Mouse (Mus musculus): ENCODE data around the gene Lrba. TPM values are rescaled to one million over a fixed set of nuclear protein-coding genes. Genes with fewer than 3 reads are reported as not detected.

Gene Lrba
- total RNA-seq, 2 experiments from 2014 or later, result 33.1 to 35.0 TPM

DNA sequence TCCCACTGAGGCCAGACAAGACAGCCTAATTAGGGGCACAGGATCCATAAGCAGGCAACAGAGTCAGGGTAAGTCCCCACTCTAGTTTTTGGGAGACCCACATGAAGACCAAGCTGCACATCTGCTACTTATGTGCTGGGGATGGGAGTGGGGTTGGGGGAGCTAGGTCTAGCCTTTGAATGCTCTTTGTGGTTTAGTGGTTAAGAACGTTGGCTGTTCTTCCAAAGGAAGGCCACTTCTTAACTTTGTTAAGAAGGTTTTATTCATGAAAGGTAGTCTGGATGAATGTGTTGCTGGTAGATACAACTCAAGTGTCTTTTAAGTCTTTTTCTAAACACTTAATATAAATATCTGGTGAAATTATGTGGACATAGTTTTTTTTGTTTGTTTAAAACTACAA, 51.2 kb downstream of the Lrba start:
- Histone ChIP-seq H3K4me3 (no peak overlapping the region), H3K27ac (no peak overlapping the region)
- intact Hi-C loops (cut with DNase I), result no loop called here
- no peak for TF ChIP-seq CTCF (IDR thresholded peaks at IDR 0.05)
- DNase-seq (ENCODE audit: extremely low spot score in 1 of 2, low spot score in 2 of 2), result no peak

DNA sequence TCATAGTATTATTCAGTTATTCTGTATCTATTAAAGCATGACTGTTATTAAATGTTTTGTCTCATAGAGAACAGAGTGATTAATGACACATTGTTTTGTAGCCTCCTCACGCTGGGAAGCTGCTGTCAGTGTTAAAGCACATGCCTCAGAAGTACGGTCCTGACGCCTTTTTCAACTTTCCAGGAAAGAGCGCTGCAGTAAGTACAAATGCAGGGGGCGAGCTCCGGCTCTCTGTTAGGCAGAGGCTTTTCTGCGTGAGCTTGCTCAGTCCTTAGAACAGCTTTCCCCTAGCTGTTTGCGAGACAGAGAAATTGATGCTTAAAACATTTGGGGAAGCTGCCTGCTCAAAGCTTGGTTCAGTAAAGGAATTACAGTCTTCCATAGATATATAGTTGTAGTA, 66.8 kb downstream of the Lrba start:
- H3K27ac ChIP-seq, result no peak overlapping the region
- H3K4me3 ChIP-seq, result no peak overlapping the region
- no peak for DNase-seq (ENCODE audit: extremely low spot score in 1 of 2, low spot score in 2 of 2)
- no peak for TF ChIP-seq CTCF (IDR thresholded peaks at IDR 0.05)
- intact Hi-C loops (cut with DNase I), result no loop called here

DNA sequence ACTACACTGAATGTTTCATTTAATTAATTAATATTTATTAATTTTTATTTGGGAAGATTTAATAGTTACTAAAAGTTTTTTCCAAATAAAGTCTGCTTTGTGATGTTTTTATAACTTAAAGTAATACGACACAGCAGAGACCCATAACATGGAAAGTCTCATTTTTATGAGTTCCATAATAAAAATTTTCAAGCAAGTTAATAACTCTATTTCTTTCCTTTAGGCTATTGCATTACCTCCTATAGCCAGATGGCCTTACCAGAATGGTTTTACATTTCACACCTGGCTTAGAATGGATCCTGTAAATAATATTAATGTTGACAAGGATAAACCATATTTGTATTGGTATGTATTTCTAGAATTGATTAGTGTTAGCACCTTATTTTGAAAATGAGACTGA, 70.4 kb downstream of the Lrba start:
- no peak overlapping the region for H3K4me3 ChIP-seq
- intact Hi-C loops (cut with DNase I), result no loop called here
- no peak overlapping the region for H3K27ac ChIP-seq
- no peak for DNase-seq (ENCODE audit: extremely low spot score in 1 of 2, low spot score in 2 of 2)
- TF ChIP-seq CTCF (IDR thresholded peaks at IDR 0.05), result no peak

- Histone ChIP-seq H3K27ac (no peak overlapping the region), H3K4me3 (no peak overlapping the region)
- intact Hi-C loops (cut with DNase I), result no loop called here
- no peak for DNase-seq (ENCODE audit: extremely low spot score in 1 of 2, low spot score in 2 of 2)
- no peak for TF ChIP-seq CTCF (IDR thresholded peaks at IDR 0.05)
These were observed 71.7 kb downstream of the Lrba start for GRCm38 (mm10) chr3:86296214-86296613.

DNA sequence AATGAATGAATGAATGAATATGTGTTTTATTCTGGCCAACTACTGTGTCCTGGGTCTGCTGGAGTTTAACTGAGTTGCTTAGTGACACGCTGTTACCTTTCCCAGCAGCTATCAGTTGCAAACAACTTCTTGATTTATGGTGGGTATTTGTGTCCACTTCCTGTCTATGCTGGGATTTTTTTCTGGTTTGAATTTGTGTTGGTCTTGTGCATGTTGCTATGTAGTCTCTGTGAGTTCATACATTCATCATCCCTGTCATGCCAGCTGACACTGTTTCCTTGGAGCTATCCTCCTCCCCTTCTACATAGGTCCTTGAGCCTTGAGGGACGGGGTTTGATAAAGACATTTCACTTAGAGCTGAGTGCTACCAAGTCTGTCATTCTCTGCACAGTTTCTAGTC, 84.4 kb downstream of the Lrba start:
- intact Hi-C loops (cut with DNase I), result no loop called here
- DNase-seq (ENCODE audit: extremely low spot score in 1 of 2, low spot score in 2 of 2), result no peak
- Histone ChIP-seq H3K4me3 (no peak overlapping the region), H3K27ac (no peak overlapping the region)
- TF ChIP-seq CTCF (IDR thresholded peaks at IDR 0.05), result no peak

- no peak for TF ChIP-seq CTCF (IDR thresholded peaks at IDR 0.05)
These were observed 85.7 kb downstream of the Lrba start for GRCm38 (mm10) chr3:86310216-86310615.

DNA sequence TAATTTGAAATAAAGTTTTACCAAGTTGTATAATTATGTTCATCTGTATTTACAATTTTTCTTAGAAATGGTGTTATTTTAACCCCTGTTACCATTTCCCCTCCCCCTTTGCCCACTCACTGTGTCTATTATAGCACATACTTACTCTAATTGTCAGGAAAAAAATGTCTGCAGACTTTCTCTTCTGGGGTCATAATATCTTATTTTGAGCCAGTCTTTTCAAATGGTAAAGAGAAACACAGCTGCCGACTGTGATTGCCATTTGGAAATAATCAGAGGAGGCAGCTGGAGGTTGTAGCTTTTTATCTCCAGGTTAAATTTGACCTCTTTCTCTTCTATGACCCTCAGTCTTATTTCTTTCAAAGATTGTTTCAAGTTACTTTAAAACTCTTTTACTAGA, 86.9 kb downstream of the Lrba start:
- no peak for DNase-seq (ENCODE audit: extremely low spot score in 1 of 2, low spot score in 2 of 2)
- H3K4me3 ChIP-seq, result no peak overlapping the region
- no peak for TF ChIP-seq CTCF (IDR thresholded peaks at IDR 0.05)
- intact Hi-C loops (cut with DNase I), result no loop called here
- no peak overlapping the region for H3K27ac ChIP-seq

More at GRCm38 (mm10) chr3:86310216-86310615, 85.7 kb downstream of the Lrba start:
- DNase-seq (ENCODE audit: extremely low spot score in 1 of 2, low spot score in 2 of 2), result no peak
- H3K4me3 ChIP-seq, result no peak overlapping the region
- intact Hi-C loops (cut with DNase I), result no loop called here
- H3K27ac ChIP-seq, result no peak overlapping the region

DNA sequence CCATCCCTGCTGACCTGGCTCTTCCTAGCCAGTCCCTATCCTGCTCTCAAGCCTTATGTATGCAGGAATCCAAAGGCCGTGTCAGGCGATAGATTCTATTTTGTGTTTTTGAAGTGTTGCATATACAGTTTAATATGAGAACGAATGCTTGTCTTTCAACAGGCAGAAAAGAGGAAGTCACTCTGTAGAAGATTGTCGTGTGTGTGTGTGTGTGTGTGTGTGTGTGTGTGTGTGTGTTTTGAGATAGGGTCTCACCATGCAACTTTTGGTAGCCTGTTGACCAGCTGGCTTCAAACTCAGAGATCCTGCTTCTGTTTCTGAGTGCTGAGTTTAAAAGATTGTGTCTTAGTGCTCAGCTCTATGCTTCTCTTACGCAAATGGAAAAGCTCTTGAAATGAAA, 93.2 kb downstream of the Lrba start:
- intact Hi-C loops (cut with DNase I), result no loop called here
- Histone ChIP-seq H3K27ac (no peak overlapping the region), H3K4me3 (no peak overlapping the region)
- DNase-seq (ENCODE audit: extremely low spot score in 1 of 2, low spot score in 2 of 2), result no peak
- TF ChIP-seq CTCF (IDR thresholded peaks at IDR 0.05), result no peak

DNA sequence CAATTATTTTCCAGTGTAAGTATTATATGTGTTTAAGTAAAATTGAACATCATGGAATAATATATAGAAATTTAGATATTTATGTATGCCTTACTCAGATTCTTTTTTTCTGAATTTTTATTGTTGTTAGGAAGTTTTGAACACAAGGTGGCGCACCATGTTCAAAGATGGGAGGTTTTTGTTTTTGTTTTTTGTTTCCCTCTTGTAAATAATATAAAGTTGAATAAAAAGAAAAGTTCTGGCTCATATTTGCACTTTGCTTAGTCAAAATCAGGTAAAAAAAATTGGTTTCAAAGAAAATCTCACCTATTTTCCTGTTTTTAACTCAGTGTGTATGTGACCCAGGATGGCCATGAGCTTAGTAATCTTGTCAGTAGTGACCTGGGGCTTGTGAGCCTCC, 104.1 kb downstream of the Lrba start:
- Histone ChIP-seq H3K4me3 (no peak overlapping the region), H3K27ac (no peak overlapping the region)
- intact Hi-C loops (cut with DNase I), result loop anchor here (10.0 kb wide), 2 partner anchors 436 to 626 kb away; no protein-coding TSS in a partner anchor
- DNase-seq (ENCODE audit: extremely low spot score in 1 of 2, low spot score in 2 of 2), result no peak
- TF ChIP-seq CTCF (IDR thresholded peaks at IDR 0.05), result peak; percentile 69

- DNase-seq (ENCODE audit: extremely low spot score in 1 of 2, low spot score in 2 of 2), result no peak
- no peak overlapping the region for H3K4me3 ChIP-seq
- TF ChIP-seq CTCF (IDR thresholded peaks at IDR 0.05), result no peak
- intact Hi-C loops (cut with DNase I), result no loop called here
- no peak overlapping the region for H3K27ac ChIP-seq
These were observed 118.8 kb downstream of the Lrba start for GRCm38 (mm10) chr3:86343261-86343660.

DNA sequence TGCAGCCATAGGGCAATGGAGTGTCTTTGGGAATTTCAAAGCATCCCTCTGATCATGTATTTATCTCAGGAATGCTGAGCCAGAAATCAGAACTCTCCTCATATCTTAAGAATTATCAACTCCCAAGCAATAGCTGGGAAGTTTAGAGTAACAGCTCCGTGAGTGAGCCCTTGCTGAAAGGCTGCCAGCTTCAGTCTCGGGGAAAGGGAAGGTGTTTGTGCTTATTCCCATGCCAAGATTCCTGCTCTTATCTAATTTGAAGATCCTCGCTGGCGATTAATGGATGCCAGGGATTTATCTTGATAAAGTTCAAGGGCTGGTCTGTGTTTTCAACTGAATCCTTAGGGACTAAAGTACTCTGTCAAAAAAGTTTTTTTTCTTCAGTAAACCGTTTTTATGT, 138.0 kb downstream of the Lrba start:
- no peak for TF ChIP-seq CTCF (IDR thresholded peaks at IDR 0.05)
- intact Hi-C loops (cut with DNase I), result no loop called here
- H3K27ac ChIP-seq, result no peak overlapping the region
- no peak for DNase-seq (ENCODE audit: extremely low spot score in 1 of 2, low spot score in 2 of 2)
- no peak overlapping the region for H3K4me3 ChIP-seq

- H3K4me3 ChIP-seq, result no peak overlapping the region
- H3K27ac ChIP-seq, result no peak overlapping the region
- intact Hi-C loops (cut with DNase I), result no loop called here
- no peak for DNase-seq (ENCODE audit: extremely low spot score in 1 of 2, low spot score in 2 of 2)
- no peak for TF ChIP-seq CTCF (IDR thresholded peaks at IDR 0.05)
These were observed 147.0 kb downstream of the Lrba start for GRCm38 (mm10) chr3:86371466-86371865.

DNA sequence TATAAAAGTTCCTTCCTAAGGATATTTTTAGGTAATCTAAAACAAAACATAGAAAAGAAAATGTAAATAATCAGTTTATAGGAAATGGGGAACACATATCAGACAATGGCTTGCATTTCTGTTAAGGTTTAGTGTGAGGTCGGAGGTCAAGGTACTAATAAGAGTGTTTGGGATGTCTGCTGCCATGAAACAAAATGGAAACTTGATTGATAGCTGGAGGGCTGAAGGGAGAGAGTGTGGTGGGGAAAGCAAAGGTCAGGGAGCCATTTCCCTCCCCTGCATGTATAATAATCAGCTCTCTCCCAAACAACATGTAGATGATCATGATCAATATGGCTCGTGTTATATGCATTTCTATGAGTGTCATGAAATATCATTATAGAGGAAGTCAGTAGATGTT, 150.8 kb downstream of the Lrba start:
- no peak for DNase-seq (ENCODE audit: extremely low spot score in 1 of 2, low spot score in 2 of 2)
- no peak overlapping the region for H3K27ac ChIP-seq
- H3K4me3 ChIP-seq, result no peak overlapping the region
- TF ChIP-seq CTCF (IDR thresholded peaks at IDR 0.05), result no peak
- intact Hi-C loops (cut with DNase I), result no loop called here

- TF ChIP-seq CTCF (IDR thresholded peaks at IDR 0.05), result no peak
- no peak overlapping the region for H3K4me3 ChIP-seq
- intact Hi-C loops (cut with DNase I), result no loop called here
- no peak overlapping the region for H3K27ac ChIP-seq
- no peak for DNase-seq (ENCODE audit: extremely low spot score in 1 of 2, low spot score in 2 of 2)
These were observed 158.1 kb downstream of the Lrba start for GRCm38 (mm10) chr3:86382557-86382956.

Data from left cerebral cortex, adult 2 months (tissue).